Mouse (Mus musculus) splenic B cell, adult 2 months (primary cell): Measurements from ENCODE around the gene Bmp2.

Experiments used
- DNase-seq: peaks from one replicate; pipeline ENCODE4 v3.0.0-alpha.2; 2011; ENCODE audit warnings: low read depth, low spot score
- H3K27me3 ChIP-seq: 2 replicates; pipeline ENCODE4 v1.6.1; 2012; ENCODE audit warnings: mild to moderate bottlenecking, low read length, moderate library complexity, mixed read lengths; ENCODE audit not compliant: control insufficient read depth, poor library complexity, insufficient read depth, severe bottlenecking
- H3K36me3 ChIP-seq: 2 replicates; pipeline ENCODE4 v1.6.1; 2012; ENCODE audit warnings: mild to moderate bottlenecking, low read length, moderate library complexity, mixed read lengths; ENCODE audit not compliant: control insufficient read depth, poor library complexity, insufficient read depth, severe bottlenecking

Gene Bmp2

GRCm38 (mm10) chr2:133552031-133552841 lies at the start of gene Bmp2:
Gene Bmp2 (plus strand): TSS chr2:133552159.
- Histone ChIP-seq H3K36me3 (no peaks in the 10 kb centered on the region), H3K27me3 (no peaks in the 10 kb centered on the region)
- DNase-seq = no peak

GRCm38 (mm10) chr2:133505678-133506077 lies 46.3 kb upstream of the Bmp2 start:
- no peak for DNase-seq
- H3K36me3 ChIP-seq = no peaks in the 10 kb centered on the region
- H3K27me3 ChIP-seq = no peaks in the 10 kb centered on the region

- DNase-seq = no peak
- Histone ChIP-seq H3K27me3 (no peaks in the 10 kb centered on the region), H3K36me3 (no peaks in the 10 kb centered on the region)
Measured at GRCm38 (mm10) chr2:133507045-133507444, 44.9 kb upstream of the Bmp2 start.

- DNase-seq = no peak
- Histone ChIP-seq H3K27me3 (no peaks in the 10 kb centered on the region), H3K36me3 (no peaks in the 10 kb centered on the region)
Measured at GRCm38 (mm10) chr2:133509141-133509540, 42.8 kb upstream of the Bmp2 start.

GRCm38 (mm10) chr2:133511011-133511779 lies 40.8 kb upstream of the Bmp2 start:
- Histone ChIP-seq H3K27me3 (no peaks in the 10 kb centered on the region), H3K36me3 (no peaks in the 10 kb centered on the region)
- no peak for DNase-seq

- no peak for DNase-seq
- H3K27me3 ChIP-seq = no peaks in the 10 kb centered on the region
- H3K36me3 ChIP-seq = no peaks in the 10 kb centered on the region
Measured at GRCm38 (mm10) chr2:133516331-133517046, 35.5 kb upstream of the Bmp2 start.

- no peaks in the 10 kb centered on the region for H3K27me3 ChIP-seq
- no peaks in the 10 kb centered on the region for H3K36me3 ChIP-seq
- no peak for DNase-seq
Measured at GRCm38 (mm10) chr2:133517867-133518266, 34.1 kb upstream of the Bmp2 start.

GRCm38 (mm10) chr2:133521193-133521592 lies 30.8 kb upstream of the Bmp2 start:
- H3K27me3 ChIP-seq = no peaks in the 10 kb centered on the region
- no peaks in the 10 kb centered on the region for H3K36me3 ChIP-seq
- no peak for DNase-seq

- Histone ChIP-seq H3K27me3 (no peaks in the 10 kb centered on the region), H3K36me3 (no peaks in the 10 kb centered on the region)
- DNase-seq = no peak
Measured at GRCm38 (mm10) chr2:133522121-133522520, 29.8 kb upstream of the Bmp2 start.

GRCm38 (mm10) chr2:133525621-133526181 lies 26.3 kb upstream of the Bmp2 start:
- DNase-seq = no peak
- no peaks in the 10 kb centered on the region for H3K27me3 ChIP-seq
- H3K36me3 ChIP-seq = no peaks in the 10 kb centered on the region

GRCm38 (mm10) chr2:133529396-133529795 lies 22.6 kb upstream of the Bmp2 start:
- Histone ChIP-seq H3K27me3 (no peaks in the 10 kb centered on the region), H3K36me3 (no peaks in the 10 kb centered on the region)
- DNase-seq = no peak

- no peaks in the 10 kb centered on the region for H3K27me3 ChIP-seq
- H3K36me3 ChIP-seq = no peaks in the 10 kb centered on the region
- no peak for DNase-seq
Measured at GRCm38 (mm10) chr2:133533073-133533472, 18.9 kb upstream of the Bmp2 start.

GRCm38 (mm10) chr2:133535481-133535880 lies 16.5 kb upstream of the Bmp2 start:
- Histone ChIP-seq H3K36me3 (no peaks in the 10 kb centered on the region), H3K27me3 (no peaks in the 10 kb centered on the region)
- no peak for DNase-seq

- DNase-seq = no peak
- Histone ChIP-seq H3K27me3 (no peaks in the 10 kb centered on the region), H3K36me3 (no peaks in the 10 kb centered on the region)
Measured at GRCm38 (mm10) chr2:133536812-133537211, 15.1 kb upstream of the Bmp2 start.
